Mouse (Mus musculus): Measurements from ENCODE around the gene Fbxl16. TPM values are rescaled to one million over a fixed set of nuclear protein-coding genes. Genes with fewer than 3 reads are reported as not detected.
"Not testable (repeated sequence)": the region's sequence is repeated elsewhere in the genome, so short reads cannot be mapped to it uniquely, and the experiment has no call there.

The Fbxl16 gene
- total RNA-seq, 4 experiments from 2014 or later, result 37.9 to 62.9 (median 43.0) TPM

DNA sequence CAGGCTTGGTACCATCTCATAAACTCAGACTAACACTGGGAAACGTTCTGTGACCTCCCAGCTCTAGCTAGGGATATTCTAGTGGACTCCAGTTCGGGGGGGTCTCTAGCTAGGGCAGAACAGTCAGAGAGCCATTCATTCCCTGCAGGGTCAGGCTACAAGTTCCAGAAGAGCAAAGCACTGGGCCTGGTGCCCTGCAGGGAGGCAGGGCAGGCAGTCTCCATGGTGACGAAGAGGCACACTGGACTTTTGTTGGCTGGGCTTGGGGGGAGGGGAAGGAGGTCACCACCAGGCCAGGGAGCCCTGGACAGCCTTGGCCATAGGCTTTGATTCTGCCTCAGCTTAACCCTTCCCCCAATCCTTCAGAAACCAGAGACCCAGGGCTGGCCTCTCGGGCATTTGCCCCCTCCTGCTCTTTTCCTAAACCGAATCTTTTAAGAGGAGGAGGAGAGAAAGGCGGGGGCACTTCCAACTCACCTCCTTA, 13.2 kb upstream of the Fbxl16 start, which contains the start of gene AC134908.4:
AC134908.4 (minus strand) TSS at position 51 of the 484 bp plus-strand sequence.
- DNase-seq, result no peak

DNA sequence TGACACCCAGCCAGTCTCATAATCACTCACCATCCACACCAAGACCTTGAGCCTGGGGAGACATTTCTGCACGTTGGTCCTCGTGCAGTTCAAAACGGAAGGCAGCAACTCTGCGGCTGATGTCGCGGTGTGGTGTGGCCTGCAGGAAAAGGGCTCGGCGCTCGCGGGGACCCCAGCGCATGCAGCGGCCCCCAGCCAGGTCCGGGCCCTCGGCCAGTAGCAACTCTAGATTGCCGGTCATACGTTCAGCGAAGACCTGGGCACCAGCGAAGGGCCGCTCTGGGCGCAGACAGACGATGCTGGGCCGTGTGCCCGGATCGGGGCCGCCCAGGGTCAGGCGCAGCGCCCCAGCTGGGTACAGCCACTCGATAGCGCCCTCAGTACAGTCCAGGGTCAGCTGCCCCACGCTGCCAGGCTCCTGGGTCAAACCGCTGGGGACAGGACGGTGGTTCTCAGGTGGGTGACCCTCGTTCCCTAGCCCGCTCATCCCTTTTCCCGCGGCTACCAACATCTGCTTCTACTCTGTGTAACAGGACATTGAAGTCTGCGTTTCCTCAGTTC, 12.6 kb upstream of the Fbxl16 start:
- DNase-seq, result no peak

DNA sequence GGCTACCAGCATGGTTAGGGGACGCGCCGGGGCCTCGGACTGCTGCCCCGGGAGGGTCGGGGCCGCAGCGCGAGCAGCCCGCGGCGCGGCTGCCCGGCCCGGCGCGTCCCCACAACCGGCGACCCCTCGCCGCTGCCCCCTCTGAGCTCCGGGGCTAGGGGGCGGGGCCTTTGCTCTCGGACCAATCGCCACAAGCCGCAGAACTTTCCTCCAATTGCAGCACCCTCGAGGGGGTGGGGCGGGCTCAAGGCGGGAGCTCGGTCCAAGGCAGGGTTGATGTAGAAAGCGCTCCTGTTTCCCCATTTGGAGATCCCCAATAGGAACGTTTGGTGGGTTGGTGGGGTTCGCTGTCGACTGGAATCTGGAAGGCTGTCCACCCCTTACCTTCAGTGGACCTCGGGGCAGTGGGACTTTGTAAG, 11.9 kb upstream of the Fbxl16 start, which contains the start of gene Metrn:
Metrn (minus strand) TSS at position 186 of the 419 bp plus-strand sequence.
- DNase-seq, result peak; percentile 82

DNA sequence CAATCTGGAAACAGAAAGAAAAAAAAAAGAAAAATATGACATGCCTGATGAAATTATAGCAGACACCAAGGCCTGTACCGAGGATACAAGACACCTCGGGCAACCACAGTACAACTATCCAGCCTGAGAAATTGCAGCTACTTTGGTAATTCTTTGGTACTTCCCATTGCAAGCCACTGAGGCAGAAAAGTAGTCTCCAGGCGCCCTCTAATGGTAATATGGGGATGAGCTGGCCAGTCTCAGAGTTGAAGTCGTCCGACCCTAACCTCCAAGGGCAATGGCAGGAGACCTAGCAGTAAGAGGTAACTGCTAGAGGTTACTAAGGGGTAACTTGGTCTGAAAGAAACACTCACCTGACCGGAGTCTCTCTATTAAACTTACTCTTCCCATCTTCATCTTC, 7.9 kb upstream of the Fbxl16 start:
- DNase-seq, result no peak

DNA sequence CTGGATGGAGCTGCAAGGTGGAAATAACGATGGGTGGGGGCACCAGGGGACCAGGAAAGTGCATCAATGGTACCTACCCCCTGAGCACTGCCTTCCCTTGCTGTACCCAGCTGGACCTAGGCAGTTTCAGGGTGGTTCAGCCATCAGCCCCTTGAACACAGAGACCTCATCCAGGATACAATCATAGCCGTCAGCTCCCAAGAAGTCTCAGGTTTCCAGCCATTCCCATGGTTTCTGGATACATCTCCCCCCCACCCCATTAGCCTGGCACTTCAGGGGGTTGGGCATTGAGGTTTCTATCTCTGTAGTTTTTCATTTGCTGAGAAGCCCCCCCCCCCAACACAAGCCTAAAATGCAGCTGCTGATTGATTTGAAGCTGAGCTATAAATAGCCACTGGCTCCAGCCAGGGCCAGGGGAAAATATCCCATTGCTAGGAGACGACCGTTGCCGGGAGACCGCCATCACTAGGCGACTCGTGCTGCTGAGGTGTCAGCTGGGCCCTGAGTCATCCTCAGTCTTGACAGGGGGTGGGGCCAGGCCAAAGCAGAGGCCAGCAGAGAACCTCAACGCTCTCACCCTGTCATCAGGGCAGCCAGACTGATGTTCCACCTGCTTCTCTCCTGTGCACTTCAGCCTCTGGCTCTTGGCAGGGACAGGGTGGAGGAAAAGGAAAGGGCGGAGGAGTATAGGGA, 5.9 kb upstream of the Fbxl16 start:
- DNase-seq, result peak; percentile 85

DNA sequence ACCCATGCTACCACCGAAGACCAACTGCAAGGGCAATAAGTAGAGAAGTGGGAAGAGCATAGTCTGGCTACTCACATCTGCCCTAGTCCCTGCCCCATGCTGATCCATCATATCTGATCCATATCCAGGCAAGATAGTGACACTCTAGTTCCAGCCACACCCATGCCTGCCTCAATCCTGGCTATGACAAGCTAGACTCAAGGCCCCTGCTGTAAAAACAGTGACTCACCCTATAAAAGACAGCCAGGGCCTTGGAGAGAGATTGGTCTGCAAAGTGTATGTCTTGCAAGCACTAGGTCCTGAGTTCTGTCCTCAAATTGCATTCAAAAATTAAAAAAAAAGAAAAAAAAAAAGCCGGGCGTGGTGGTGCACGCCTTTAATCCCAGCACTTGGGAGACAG, 2.4 kb upstream of the Fbxl16 start:
- no peak for DNase-seq

DNA sequence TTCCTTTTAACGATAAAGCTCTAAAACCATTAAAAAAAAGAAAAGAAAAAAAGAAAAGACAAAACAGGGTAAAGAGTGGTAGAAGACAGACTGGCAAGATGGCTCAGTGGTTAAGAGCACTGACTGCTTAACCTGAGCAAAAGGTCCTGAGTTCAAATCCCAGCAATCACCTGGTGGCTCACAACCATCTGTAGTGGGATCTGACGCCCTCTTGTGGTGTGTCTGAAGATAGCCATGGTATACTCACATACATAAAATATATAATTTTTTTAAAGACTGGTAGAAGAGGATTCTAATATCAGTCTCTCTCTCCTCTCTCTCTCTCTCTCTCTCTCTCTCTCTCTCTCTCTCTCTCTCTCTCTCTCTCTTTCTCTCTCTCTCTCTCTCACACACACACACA, 1.4 kb upstream of the Fbxl16 start:
- not testable (repeated sequence) for DNase-seq

DNA sequence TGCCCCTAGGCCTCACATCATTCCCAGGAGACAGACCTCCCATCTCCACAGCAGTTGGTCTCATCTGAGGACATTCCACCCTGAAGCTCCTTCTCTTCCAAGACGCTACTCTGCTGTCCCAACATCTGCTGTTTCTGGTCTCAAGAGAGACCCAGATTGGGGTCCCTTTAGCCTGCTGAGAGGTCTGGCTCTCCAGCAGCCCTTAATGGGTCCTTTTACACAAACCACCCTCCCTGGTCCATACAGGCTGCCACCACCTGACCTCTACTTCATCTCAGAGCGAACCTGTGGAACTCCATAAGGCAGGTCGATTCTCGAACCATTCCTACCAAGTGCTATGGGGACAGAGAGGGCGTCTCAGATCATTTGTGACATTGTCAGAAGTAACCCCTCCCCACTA, 857 bp upstream of the Fbxl16 start:
- DNase-seq, result no peak

DNA sequence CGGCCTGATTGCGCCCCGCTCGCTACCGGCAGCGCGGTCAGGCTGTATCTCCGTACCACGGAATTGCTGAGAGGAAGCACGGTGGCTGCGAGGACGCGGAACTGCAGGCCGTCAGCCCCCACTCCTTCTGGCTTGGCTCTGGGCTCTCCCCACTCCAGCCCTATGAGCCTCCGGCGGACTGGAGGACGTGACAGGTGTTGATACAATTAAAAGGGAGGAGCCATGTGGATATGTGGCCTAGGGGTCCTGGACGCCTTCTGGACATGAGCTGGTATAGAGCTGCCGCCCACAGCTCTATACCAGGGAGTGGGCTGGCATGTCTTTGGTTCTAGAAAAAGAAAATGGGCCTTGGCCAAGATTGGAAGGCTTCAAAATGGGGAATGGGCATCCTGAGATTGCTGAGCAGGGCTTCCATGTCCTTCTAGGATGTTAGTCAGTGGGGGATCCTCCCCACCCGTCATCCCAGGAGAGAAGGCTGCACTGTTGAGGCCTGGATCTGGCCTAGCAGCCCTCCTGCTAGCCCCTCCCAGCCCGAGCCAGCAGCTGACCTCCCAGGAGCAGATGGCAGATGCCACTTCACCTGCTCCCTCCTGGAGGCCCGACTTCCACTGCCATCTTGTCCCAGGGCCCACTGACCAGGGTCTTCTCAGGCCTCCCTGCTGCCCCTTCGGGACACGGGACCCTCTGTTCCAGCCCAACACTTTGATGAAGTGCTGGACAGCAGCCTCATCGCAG, 888 bp downstream of the Fbxl16 start:
- DNase-seq, result no peak

DNA sequence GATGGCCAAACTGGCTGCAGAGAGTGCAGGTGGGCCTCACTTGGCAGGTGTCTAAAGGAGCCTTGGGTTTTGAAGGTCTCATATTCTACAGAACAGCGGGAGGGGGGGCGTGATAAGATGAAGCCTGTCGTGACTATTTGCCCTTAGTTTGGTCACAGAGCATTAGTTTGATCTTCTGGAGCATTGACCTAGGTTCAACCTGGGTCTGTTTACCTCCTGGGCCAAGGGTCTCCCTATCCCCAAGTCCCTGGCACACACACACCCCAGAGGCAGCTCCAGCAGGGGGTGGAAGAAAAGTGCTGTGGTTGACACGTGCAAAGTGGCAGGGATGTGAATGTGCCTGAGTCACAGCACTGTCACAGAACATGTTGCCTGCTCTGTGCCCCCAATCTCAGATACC, 2.0 kb downstream of the Fbxl16 start:
- no peak for DNase-seq

DNA sequence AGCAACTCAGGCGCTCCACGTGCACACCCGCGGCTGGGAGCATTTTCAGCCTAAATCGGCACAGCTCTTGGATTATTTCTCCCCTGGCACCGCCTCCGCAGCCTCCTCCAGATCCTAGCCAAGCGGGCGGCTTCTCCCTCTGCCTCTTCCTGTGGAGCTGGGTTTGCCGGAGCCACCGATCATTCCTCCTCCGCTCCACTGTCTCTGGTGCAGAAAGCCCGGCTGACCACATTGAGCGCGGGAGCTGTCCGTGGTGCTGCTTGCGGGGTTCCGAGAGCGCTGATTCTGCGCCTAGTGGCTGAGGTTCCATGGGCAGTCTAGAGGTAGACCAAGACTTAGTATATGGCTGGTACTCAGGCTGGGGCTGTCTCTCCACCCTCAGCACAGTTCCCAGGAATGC, 4.6 kb downstream of the Fbxl16 start:
- peak; percentile 70 for DNase-seq

DNA sequence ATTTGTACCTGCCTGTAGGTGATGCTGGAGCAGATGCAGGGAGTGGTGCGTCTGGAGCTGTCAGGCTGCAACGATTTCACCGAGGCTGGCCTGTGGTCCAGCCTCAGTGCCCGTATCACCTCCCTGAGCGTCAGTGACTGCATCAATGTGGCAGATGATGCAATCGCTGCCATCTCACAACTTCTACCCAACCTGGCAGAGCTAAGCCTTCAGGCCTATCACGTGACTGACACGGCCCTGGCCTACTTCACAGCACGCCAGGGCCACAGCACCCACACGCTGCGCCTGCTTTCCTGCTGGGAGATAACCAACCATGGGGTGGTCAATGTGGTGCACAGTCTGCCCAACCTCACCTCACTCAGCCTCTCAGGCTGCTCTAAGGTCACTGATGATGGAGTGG, 8.8 kb downstream of the Fbxl16 start:
- no peak for DNase-seq

DNA sequence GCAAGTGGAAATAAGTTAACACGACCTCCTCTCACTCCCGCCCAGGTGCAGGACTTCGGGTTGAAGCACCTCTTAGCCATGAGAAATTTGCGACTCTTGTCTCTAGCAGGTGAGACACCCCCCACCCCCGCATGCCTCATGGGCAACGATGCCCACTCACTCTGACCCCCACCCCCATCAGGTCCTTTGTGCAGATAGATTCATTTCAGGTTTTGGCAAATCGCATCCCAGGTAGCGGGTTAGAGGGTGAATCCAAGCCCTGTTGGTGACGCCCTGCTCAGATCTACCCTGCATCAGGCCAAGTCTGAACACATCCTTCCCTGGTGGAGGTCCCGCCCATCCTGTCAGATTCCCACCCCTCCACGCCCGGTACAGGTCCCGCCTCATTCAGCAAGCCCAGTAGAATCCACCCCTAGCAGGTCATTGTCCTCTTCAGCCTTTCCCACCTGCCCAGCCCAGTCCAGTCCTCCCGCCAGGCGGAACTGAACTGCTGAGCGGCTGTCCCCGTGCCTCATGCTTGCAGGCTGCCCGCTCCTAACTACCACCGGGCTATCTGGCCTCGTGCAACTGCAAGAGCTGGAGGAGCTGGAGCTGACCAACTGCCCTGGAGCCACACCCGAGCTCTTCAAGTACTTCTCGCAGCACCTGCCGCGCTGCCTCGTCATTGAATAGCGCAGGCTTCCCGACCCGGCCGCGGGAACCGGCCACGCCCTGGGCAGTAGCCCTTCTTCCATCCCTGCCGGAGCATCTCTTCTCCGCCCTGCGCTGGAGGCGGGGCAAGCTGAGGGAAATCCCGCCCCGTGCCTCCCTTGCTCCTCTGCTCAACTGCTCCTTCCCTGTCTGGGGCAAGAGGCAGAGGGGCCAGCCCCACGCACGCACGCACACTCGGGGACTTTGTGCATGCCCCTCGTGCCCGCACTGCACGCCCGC, 10.2 kb downstream of the Fbxl16 start:
- DNase-seq, result no peak

DNA sequence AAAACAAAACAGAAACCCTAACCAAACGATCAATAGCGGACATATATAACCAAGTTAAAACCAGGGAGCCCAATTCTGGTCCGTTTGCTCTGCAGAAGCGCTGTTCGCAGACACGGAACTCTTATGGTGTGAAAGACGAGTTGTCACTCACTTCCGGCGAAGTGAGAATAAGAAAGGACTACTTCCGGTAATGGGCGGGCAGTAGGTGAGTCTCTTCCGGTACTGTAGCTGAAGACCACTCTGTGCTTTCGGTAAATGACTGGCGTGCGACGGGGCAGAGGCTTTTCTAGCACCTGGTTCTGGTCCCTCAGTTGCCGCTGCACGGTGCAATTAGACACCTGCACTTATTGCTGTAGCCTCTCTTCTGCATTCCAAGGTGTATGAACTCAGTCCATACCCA, 14.6 kb downstream of the Fbxl16 start, which contains the start of gene Wdr24:
Wdr24 (plus strand) TSS at position 176 of the 400 bp plus-strand sequence.
- DNase-seq, result peak; percentile 65

DNA sequence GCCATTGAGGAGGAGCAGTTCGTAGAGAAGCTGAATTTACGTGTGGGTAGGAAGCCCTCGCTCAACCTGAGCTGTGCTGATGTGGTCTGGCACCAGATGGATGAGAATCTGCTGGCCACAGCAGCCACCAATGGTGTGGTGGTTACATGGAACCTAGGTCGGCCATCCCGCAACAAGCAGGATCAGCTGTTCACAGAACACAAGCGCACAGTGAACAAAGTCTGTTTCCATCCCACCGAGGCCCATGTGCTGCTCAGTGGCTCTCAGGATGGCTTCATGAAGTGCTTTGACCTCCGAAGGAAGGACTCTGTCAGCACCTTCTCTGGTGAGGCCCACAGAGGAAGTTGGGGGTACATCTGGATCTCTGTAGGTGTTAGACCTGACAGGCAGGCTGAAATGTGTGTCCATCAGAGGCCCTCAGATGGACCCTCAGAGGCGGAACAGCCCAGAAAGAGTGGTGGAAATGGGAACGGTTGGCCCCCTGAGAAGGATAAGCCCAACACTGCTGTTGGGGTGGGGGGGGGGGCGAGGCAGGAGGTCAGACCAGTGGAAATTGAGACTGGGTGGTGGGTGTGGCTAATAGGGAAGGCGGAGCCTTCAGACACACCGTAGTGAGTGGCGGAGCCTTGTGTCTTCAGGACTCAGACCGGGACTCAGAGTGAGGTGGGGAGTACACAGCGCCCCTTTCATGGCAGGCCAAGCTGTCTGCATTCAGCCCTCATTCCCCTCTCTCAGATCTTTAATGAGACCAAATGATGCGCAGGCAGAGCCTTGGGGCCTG, 15.7 kb downstream of the Fbxl16 start:
- no peak for DNase-seq

DNA sequence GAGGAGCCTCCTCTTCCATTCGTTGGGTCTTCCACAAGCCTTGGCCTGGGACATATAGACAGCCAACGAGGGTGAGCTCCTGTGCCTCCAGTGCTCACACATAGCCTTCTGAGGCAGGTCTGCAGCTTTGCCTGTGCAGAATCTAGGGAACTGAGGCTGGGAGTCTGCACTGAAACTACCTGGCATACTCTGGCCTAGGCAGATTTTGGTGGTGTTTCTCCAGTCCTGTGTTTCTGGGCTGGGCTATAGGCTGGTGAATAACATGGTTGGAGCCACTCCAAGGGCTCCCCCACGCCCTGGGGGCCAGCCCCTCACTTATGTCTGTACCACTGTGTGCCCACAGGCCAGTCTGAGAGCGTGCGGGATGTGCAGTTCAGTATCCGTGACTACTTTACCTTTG, 16.4 kb downstream of the Fbxl16 start:
- DNase-seq, result no peak

DNA sequence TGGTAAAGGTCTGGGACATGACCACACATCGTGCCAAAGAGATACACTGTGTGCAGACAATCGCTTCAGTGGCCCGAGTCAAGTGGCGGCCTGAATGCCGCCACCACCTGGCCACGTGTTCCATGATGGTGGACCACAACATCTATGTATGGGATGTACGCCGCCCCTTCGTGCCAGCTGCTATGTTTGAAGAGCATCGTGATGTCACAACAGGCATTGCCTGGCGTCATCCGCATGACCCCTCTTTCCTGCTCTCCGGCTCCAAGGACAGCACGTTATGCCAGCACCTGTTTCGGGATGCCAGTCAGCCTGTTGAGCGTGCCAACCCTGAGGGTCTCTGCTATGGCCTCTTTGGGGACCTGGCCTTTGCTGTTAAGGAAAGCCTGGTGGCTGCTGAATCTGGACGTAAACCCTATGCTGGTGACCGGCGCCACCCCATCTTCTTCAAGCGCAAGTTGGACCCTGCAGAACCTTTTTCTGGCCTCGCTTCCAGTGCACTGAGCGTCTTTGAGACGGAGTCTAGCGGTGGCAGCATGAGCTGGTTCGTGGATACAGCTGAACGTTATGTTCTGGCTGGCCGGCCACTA, 17.2 kb downstream of the Fbxl16 start:
- DNase-seq, result no peak

DNA sequence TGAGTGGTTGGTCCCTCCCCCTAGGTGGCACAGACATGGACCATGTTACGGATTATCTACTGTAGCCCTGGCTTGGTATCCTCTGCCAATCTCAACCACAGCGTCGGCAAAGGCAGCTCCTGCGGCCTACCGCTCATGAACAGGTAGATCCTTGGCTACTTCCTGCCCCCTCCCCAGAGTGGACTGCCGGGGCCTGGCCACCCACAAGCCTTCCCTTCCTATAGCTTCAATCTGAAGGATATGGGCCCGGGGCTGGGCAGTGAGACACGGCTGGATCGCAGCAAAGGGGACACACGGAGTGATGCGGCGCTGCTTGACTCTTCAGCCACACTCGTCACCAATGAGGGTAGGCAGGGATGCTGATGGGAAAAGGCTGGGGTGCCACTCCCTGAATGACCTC, 18.1 kb downstream of the Fbxl16 start:
- no peak for DNase-seq

DNA sequence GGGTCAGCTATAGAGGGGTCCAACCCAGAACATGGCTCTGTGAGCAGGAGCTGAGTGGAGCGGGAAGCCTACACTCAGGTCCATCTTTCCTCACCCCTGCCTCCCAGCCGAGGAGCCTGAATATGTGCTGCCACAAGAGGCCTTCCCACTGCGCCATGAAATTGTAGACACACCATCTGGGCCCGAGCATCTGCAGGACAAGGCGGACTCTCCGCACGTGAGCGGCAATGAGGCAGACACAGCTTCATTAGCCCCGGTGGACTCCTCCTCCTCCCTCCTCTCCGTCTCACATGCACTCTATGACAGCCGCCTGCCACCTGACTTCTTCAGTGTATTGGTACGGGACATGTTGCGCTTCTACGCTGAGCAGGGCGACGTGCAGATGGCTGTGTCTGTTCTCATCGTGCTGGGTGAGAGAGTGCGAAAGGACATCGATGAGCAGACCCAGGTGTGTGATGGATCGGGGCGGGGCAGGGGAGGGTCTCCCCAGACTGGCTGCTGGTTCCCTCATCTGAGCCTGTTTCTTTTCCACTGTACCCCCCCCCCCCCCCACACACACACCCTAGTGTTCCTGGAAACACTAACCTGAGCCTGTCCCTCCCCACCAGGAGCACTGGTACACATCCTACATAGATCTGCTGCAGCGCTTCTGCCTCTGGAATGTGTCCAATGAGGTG, 18.8 kb downstream of the Fbxl16 start:
- no peak for DNase-seq

DNA sequence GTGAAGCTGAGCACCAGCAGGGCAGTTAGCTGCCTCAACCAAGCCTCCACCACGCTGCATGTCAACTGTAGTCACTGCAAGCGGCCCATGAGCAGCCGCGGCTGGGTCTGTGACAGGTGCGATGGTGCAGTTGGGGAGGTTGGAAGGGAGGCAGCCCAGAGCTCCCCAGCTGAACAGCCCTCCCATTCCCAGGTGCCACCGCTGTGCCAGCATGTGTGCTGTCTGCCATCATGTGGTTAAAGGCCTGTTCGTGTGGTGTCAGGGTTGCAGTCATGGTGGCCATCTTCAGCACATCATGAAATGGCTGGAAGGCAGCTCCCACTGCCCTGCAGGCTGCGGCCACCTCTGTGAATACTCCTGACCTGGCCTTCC, 19.3 kb downstream of the Fbxl16 start:
- DNase-seq, result no peak

All from adrenal gland, adult 8-10 months (tissue).